Mouse (Mus musculus): Measurements from ENCODE around the gene Inpp5a. TPM values are rescaled to one million over a fixed set of nuclear protein-coding genes. Genes with fewer than 3 reads are reported as not detected.

Inpp5a gene
- 30.0 to 34.8 TPM (median 32.7 TPM) in 4 replicates for total RNA-seq (2023; ENCODE audit: inconsistent age)

GRCm38 (mm10) chr7:139388670-139389212 is at the start of gene Inpp5a:
Gene Inpp5a (plus strand): TSS chr7:139389109.

GRCm38 (mm10) chr7:139582595-139582994 is 193.7 kb downstream of the Inpp5a start, which contains the start of gene Nkx6-2:
Gene Nkx6-2 (minus strand): TSS chr7:139582797.

Other genes starting within 250 kb of the Inpp5a start
- gene Lrrc27, start 176.1 kb upstream of the Inpp5a start, total RNA-seq (2023; ENCODE audit: inconsistent age), result 0.87 TPM in 1 of 4 replicates, not detected in the others
- gene Stk32c, start 175.8 kb upstream of the Inpp5a start, total RNA-seq (2023; ENCODE audit: inconsistent age), result 0.24 to 0.26 TPM in 2 of 4 replicates, not detected in the others
- gene Pwwp2b, start 140.6 kb upstream of the Inpp5a start, total RNA-seq (2023; ENCODE audit: inconsistent age), result 2.9 to 4.1 TPM (median 3.1 TPM) in 4 replicates
- gene Nkx6-2, start 193.7 kb downstream of the Inpp5a start, total RNA-seq (2023; ENCODE audit: inconsistent age), result not detected in 4 replicates